Mouse (Mus musculus): Measurements from ENCODE around the gene Krtap15. TPM values are rescaled to one million over a fixed set of nuclear protein-coding genes. Genes with fewer than 3 reads are reported as not detected.

Krtap15 gene
- total and polyA plus RNA-seq, 3 experiments: not detected

DNA sequence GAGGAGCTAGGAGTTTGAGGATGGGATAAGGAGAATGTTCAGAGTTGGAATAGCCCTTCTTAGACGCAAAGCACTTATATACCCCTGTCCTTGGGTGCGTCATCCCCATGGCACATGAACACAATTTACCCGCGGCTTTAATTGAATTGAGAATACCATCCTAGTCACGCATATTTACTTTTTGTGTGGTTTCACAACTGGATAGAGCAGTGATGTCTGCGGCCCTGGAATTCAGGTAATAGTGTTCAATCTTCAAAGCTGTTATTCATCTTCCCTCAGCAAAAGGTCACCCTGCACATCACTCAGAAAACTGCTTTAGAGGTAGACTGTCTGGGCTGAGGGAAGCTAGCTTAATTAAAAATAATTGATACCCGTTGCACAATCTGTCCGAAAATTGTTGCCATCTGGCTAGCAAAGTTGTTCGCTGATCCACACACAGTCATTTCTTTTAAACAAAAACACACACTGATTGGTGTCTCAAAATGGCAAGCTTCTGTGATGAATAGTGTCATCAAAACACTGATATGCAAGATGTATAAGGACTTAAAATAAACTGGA, 6.2 kb downstream of the Krtap15 start, which contains the start of gene Krtap14:
TSS of gene Krtap14 (minus strand) at position 51 of the 558 bp plus-strand sequence.
- Histone ChIP-seq H3K4me3 (no peak within 1 kb of the TSS), H3K36me3 (ENCODE audit: control insufficient read depth, insufficient read depth, low read length) (no peaks in the 10 kb centered on the region), H3K9ac (ENCODE audit: low read depth, low read length) (no peak within 1 kb of the TSS), H3K79me2 (replicated peaks; ENCODE audit: control insufficient read depth, insufficient read depth, low read length) (no peaks in the 10 kb centered on the region), H3K4me1 (ENCODE audit: control insufficient read depth, insufficient read depth, low read length) (no peaks in the 10 kb centered on the region), H3K27me3 (ENCODE audit: control insufficient read depth, insufficient read depth, low read length) (no peaks in the 10 kb centered on the region), H3K27ac (no peak within 1 kb of the TSS)
- intact Hi-C loops (cut with DNase I): no loop called here
- WGBS: 89% methylated on average over 9 of the region's 9 CpGs
- no peak for TF ChIP-seq CTCF (IDR thresholded peaks at IDR 0.05)
- TF ChIP-seq POLR2A (IDR thresholded peaks at IDR 0.05; ENCODE audit: insufficient read depth, low read depth, low read length): no peak
- no peak for TF ChIP-seq EP300 (IDR thresholded peaks at IDR 0.05; ENCODE audit: insufficient read depth, low read depth, low read length)
- no peak for DNase-seq

- TF ChIP-seq POLR2A (IDR thresholded peaks at IDR 0.05; ENCODE audit: insufficient read depth, low read depth, low read length): no peak
- TF ChIP-seq EP300 (IDR thresholded peaks at IDR 0.05; ENCODE audit: insufficient read depth, low read depth, low read length): no peak
- TF ChIP-seq CTCF (IDR thresholded peaks at IDR 0.05): no peak
- no peak overlapping the region for H3K27ac ChIP-seq
- no peak for DNase-seq
- H3K9ac ChIP-seq (ENCODE audit: low read depth, low read length): no peak overlapping the region
- H3K79me2 ChIP-seq (replicated peaks; ENCODE audit: control insufficient read depth, insufficient read depth, low read length): no peaks in the 10 kb centered on the region
- H3K27me3 ChIP-seq (ENCODE audit: control insufficient read depth, insufficient read depth, low read length): no peaks in the 10 kb centered on the region
- WGBS: 73% methylated on average over 3 of the region's 3 CpGs
- H3K4me1 ChIP-seq (ENCODE audit: control insufficient read depth, insufficient read depth, low read length): no peaks in the 10 kb centered on the region
- intact Hi-C loops (cut with DNase I): no loop called here
- H3K36me3 ChIP-seq (ENCODE audit: control insufficient read depth, insufficient read depth, low read length): no peaks in the 10 kb centered on the region
- no peak overlapping the region for H3K4me3 ChIP-seq
Observed at GRCm38 (mm10) chr16:88826978-88827377, 7.0 kb downstream of the Krtap15 start.

- H3K27me3 ChIP-seq (ENCODE audit: control insufficient read depth, insufficient read depth, low read length): no peaks in the 10 kb centered on the region
- no peak for DNase-seq
- intact Hi-C loops (cut with DNase I): no loop called here
- no peak overlapping the region for H3K27ac ChIP-seq
- no peaks in the 10 kb centered on the region for H3K79me2 ChIP-seq (replicated peaks; ENCODE audit: control insufficient read depth, insufficient read depth, low read length)
- H3K36me3 ChIP-seq (ENCODE audit: control insufficient read depth, insufficient read depth, low read length): no peaks in the 10 kb centered on the region
- no peak overlapping the region for H3K4me3 ChIP-seq
- no peak overlapping the region for H3K9ac ChIP-seq (ENCODE audit: low read depth, low read length)
- no peaks in the 10 kb centered on the region for H3K4me1 ChIP-seq (ENCODE audit: control insufficient read depth, insufficient read depth, low read length)
- WGBS: 88% methylated on average over 1 of the region's 1 CpGs
- TF ChIP-seq POLR2A (IDR thresholded peaks at IDR 0.05; ENCODE audit: insufficient read depth, low read depth, low read length) (no peak), CTCF (IDR thresholded peaks at IDR 0.05) (no peak)
Observed at GRCm38 (mm10) chr16:88847363-88847762, 27.3 kb downstream of the Krtap15 start.

GRCm38 (mm10) chr16:88848558-88848957, 28.5 kb downstream of the Krtap15 start:
- Histone ChIP-seq H3K4me1 (ENCODE audit: control insufficient read depth, insufficient read depth, low read length) (no peaks in the 10 kb centered on the region), H3K27ac (no peak overlapping the region), H3K4me3 (no peak overlapping the region), H3K36me3 (ENCODE audit: control insufficient read depth, insufficient read depth, low read length) (no peaks in the 10 kb centered on the region), H3K79me2 (replicated peaks; ENCODE audit: control insufficient read depth, insufficient read depth, low read length) (no peaks in the 10 kb centered on the region), H3K27me3 (ENCODE audit: control insufficient read depth, insufficient read depth, low read length) (no peaks in the 10 kb centered on the region), H3K9ac (ENCODE audit: low read depth, low read length) (no peak overlapping the region)
- WGBS: 82% methylated on average over 4 of the region's 4 CpGs
- no peak for TF ChIP-seq EP300 (IDR thresholded peaks at IDR 0.05; ENCODE audit: insufficient read depth, low read depth, low read length)
- TF ChIP-seq POLR2A (IDR thresholded peaks at IDR 0.05; ENCODE audit: insufficient read depth, low read depth, low read length): no peak
- no peak for TF ChIP-seq CTCF (IDR thresholded peaks at IDR 0.05)
- intact Hi-C loops (cut with DNase I): no loop called here
- DNase-seq: no peak

DNA sequence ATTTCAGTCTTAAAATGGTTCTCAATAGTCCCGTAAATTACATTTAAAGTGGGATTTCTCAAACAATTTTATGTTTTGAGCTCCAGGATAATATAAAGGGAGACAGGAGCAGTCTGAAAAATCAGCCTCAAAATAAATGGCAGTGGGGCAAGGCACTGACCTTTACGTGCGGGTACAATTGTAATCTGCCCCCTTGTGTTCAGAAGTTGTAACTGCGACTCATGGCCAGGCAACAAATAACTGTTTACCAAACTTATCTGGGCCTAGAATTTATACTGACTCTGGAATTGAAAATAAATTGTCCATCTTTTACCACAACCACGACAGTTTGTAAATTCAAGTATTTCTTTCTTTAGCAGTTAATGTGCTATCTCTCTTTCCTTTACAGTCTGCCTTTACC, 31.4 kb downstream of the Krtap15 start:
- TF ChIP-seq EP300 (IDR thresholded peaks at IDR 0.05; ENCODE audit: insufficient read depth, low read depth, low read length) (no peak), CTCF (IDR thresholded peaks at IDR 0.05) (peak; percentile 65)
- Histone ChIP-seq H3K36me3 (ENCODE audit: control insufficient read depth, insufficient read depth, low read length) (no peaks in the 10 kb centered on the region), H3K4me1 (ENCODE audit: control insufficient read depth, insufficient read depth, low read length) (no peaks in the 10 kb centered on the region), H3K27ac (no peak overlapping the region), H3K4me3 (no peak overlapping the region), H3K79me2 (replicated peaks; ENCODE audit: control insufficient read depth, insufficient read depth, low read length) (no peaks in the 10 kb centered on the region), H3K27me3 (ENCODE audit: control insufficient read depth, insufficient read depth, low read length) (no peaks in the 10 kb centered on the region), H3K9ac (ENCODE audit: low read depth, low read length) (no peak overlapping the region)
- WGBS: 14% methylated on average over 5 of the region's 5 CpGs
- intact Hi-C loops (cut with DNase I): no loop called here
- DNase-seq: no peak

DNA sequence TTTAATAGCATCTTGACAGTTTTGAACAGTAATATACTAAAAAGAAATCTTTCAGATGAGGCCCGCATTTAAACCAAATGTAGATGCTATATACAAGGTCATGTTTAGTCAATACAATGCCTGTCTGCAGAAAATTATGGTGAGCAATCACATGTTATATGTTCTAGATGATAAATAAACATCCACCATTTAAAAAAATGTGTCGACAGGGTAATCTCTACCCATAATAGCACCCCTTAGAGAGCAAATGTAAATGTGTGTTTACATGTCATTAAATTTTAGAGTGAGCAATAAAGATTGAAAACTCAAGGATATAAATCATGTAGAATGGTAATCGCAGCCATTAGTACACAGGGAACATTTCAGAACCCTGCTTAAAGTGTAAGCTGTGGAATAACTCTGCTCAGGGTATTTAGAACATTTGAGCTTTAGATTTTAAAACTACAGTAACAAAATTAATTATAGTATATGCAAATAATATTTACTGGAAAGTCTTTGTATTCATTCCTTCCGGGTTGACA, 44.9 kb downstream of the Krtap15 start:
- no peaks in the 10 kb centered on the region for H3K4me1 ChIP-seq (ENCODE audit: control insufficient read depth, insufficient read depth, low read length)
- no peaks in the 10 kb centered on the region for H3K27me3 ChIP-seq (ENCODE audit: control insufficient read depth, insufficient read depth, low read length)
- H3K79me2 ChIP-seq (replicated peaks; ENCODE audit: control insufficient read depth, insufficient read depth, low read length): no peaks in the 10 kb centered on the region
- H3K9ac ChIP-seq (ENCODE audit: low read depth, low read length): no peak overlapping the region
- H3K27ac ChIP-seq: no peak overlapping the region
- H3K4me3 ChIP-seq: no peak overlapping the region
- 79% methylated on average over 4 of the region's 4 CpGs for WGBS
- no peaks in the 10 kb centered on the region for H3K36me3 ChIP-seq (ENCODE audit: control insufficient read depth, insufficient read depth, low read length)
- DNase-seq: no peak
- TF ChIP-seq CTCF (IDR thresholded peaks at IDR 0.05) (no peak), POLR2A (IDR thresholded peaks at IDR 0.05; ENCODE audit: insufficient read depth, low read depth, low read length) (no peak), EP300 (IDR thresholded peaks at IDR 0.05; ENCODE audit: insufficient read depth, low read depth, low read length) (no peak)
- intact Hi-C loops (cut with DNase I): no loop called here

All from heart, adult 2 months (tissue).